Mouse (Mus musculus): ENCODE data around the gene 4933406M09Rik.

DNA sequence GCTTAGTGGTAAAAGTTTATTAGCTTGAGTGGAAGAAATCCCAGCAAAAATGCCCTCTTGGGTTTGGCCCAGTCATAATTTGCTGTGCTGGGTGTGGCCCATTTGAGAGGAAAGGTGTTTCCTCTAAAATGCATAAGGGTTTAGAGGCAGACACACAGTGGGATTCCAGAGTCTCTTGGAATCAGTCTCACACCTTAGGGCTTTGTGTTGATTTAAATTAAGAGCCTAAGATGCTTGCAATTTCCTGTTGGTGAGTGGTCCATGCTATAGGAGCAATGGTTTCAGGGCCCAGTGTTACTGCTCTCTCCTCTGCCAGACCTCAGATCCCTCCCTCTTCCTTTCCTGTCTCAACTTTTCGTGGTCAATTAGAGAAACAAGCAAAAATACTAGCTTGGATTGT is 33.4 kb downstream of the 4933406M09Rik start:
- TF ChIP-seq CTCF (IDR thresholded peaks at IDR 0.05) (no peak), EP300 (IDR thresholded peaks at IDR 0.05) (no peak)
